10 mouse cellular contexts compared by ENCODE assay signal in the genomic region with DNA sequence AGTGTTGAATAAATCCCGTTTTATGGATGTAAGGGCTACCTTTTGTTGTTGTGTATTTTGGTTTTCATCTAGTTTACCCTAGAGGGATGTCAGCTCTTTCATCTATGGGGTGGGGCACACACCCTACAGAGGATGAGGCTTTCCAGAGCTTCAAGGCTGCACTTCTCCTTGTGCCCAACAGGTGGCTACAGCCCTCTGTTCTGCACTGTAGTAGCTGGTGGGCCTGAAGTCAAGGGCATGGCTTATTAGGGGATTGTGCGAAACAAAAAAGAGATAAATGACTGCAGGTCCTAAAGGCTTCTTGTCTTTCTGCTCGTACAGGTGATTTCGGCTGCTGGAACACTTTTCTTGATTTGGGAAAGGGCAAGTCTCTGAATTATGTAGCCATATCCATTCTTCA. TPM values are rescaled to one million over a fixed set of nuclear protein-coding genes. Genes with fewer than 3 reads are reported as not detected.
DNase-seq lines count a peak whose midpoint lies in the region; ATAC-seq and TF ChIP-seq lines count a peak whose summit lies in the region.
"Had no signal": no experiment of that assay in that cellular context is flagged by ENCODE, and none has a peak within 500 bp of the region (broad histone marks: within the 10 kb centered on the region; RNA-seq: fewer than 3 reads in every experiment).

No protein-coding gene starts in this region.

- CTCF ChIA-PET in Patski (lab: Charles Lee) = interaction anchor here (0.8 to 1.4 kb wide), 3 partner anchors 34 to 316 kb away, joined by 3 to 9 read pairs (median 4); no protein-coding TSS in a partner anchor

- no peak for ATAC-seq in Patski

- no peak overlapping the region for H3K4me3 ChIP-seq in left cerebral cortex, adult 2 months
- no peak overlapping the region for H3K4me3 ChIP-seq in E14TG2a.4 (replicated peaks; ENCODE audit: low read length)
- H3K4me3 ChIP-seq: limb, embryonic 13.5 days had no signal

- POLR2A ChIA-PET in Patski (lab: Charles Lee) = no interaction called here

- no peak for DNase-seq in left cerebral cortex, adult 2 months (ENCODE audit: extremely low spot score in 1 of 2, low spot score in 2 of 2)
- no peak for DNase-seq in left cerebral cortex, adult 9 months (ENCODE audit: low spot score in 2 of 2)
- DNase-seq in Patski (ENCODE audit: low read depth, low spot score) = no peak
- peak; percentile 8 for DNase-seq in mesoderm, embryonic 11.5 days (ENCODE audit: low read depth, low spot score)
- DNase-seq in left cerebral cortex, postnatal 25 days (ENCODE audit: low spot score in 2 of 2) = no peak
- DNase-seq in spleen, postnatal 36 days (ENCODE audit: low spot score in 2 of 2) = no peak
- DNase-seq in heart, postnatal 36 days = no peak
- DNase-seq: right cerebral cortex, adult 18-20 months had no signal

- peaks cover 9% of the 10 kb centered on the region; the same call in 1 of the 2 replicates for H3K9me3 ChIP-seq in E14TG2a.4 (ENCODE audit: low read length)
- H3K9me3 ChIP-seq: limb, embryonic 13.5 days had no signal

- no peak overlapping the region for H3K27ac ChIP-seq in left cerebral cortex, adult 2 months
- H3K27ac ChIP-seq: limb, embryonic 13.5 days had no signal

- H3K4me1 ChIP-seq in E14TG2a.4 (replicated peaks; ENCODE audit: low read depth, low read length) = 0 out of 2 replicates have a peak, but pooled peaks cover 4% of the 10 kb centered on the region
- H3K4me1 ChIP-seq: limb, embryonic 13.5 days had no signal

- H3K27me3 ChIP-seq in E14TG2a.4 (ENCODE audit: insufficient read depth, low read length) (no peaks in the 10 kb centered on the region), Patski (no peaks in the 10 kb centered on the region)
- H3K27me3 ChIP-seq: limb, embryonic 13.5 days had no signal

- TF ChIP-seq CTCF in left cerebral cortex, adult 2 months (IDR thresholded peaks at IDR 0.05) = peak; percentile 49
- peak; percentile 84 for TF ChIP-seq CTCF in E14TG2a.4 (conservative IDR thresholded peaks at IDR 0.05; ENCODE audit: low read length)
- TF ChIP-seq CTCF in Patski (IDR thresholded peaks at IDR 0.05) = peak; percentile 80

- H3K36me3 ChIP-seq in E14TG2a.4 (ENCODE audit: insufficient read depth, low read length) = no peaks in the 10 kb centered on the region
- H3K36me3 ChIP-seq: limb, embryonic 13.5 days had no signal

- in situ Hi-C loops in Patski (cut with MboI; ENCODE audit: low pct_unique_long_range_greater_than_20kb) = no loop called here

- intact Hi-C loops in left cerebral cortex, adult 2 months (cut with DNase I) = loop anchor here (10.0 kb wide), 1 partner anchor 310 kb away; no protein-coding TSS in a partner anchor
- intact Hi-C loops in left cerebral cortex, postnatal 25 days (cut with DNase I) = no loop called here
- intact Hi-C loops in heart, postnatal 36 days (cut with DNase I) = loop anchor here (5.0 kb wide), 2 partner anchors 98 to 313 kb away; no protein-coding TSS in a partner anchor

RNA-seq across cellular contexts. Expression of gene Plb1, which starts 27.9 kb away (rescaled TPM):
- total RNA-seq in left cerebral cortex, adult 2 months (2021) = 1 to 10 TPM in 1 of 2 experiments, under 1 TPM in 1; 0.91 to 1.8 TPM
- polyA plus RNA-seq in Patski (2021) = 0.23 TPM
- 1 to 10 TPM; 1.1 to 1.2 TPM for total RNA-seq in left cerebral cortex, postnatal 25 days (2021)
- 1 to 10 TPM; 1.2 to 1.8 TPM for total RNA-seq in heart, postnatal 36 days (2021)
